ENCODE assay signal across 12 mouse cellular contexts in genomic region chr16:58502566-58502965, GRCm38 (mm10). TPM values are rescaled to one million over a fixed set of nuclear protein-coding genes. Genes with fewer than 3 reads are reported as not detected.
DNase-seq lines count a peak whose midpoint lies in the region; ATAC-seq and TF ChIP-seq lines count a peak whose summit lies in the region.
"Had no signal": no experiment of that assay in that cellular context is flagged by ENCODE, and none has a peak within 500 bp of the region (broad histone marks: within the 10 kb centered on the region; RNA-seq: fewer than 3 reads in every experiment).

No protein-coding gene starts in this region.

- no peak overlapping the region for H3K9ac ChIP-seq in heart, embryonic 16.5 days (ENCODE audit: low read length)
- H3K9ac ChIP-seq in liver, adult 2 months (ENCODE audit: low read depth, low read length) = no peak overlapping the region
- H3K9ac ChIP-seq in limb, embryonic 15.5 days = no peak overlapping the region
- H3K9ac ChIP-seq: hindbrain, embryonic 15.5 days had no signal

- WGBS in heart, embryonic 16.5 days = 63% methylated on average over 6 of the region's 6 CpGs
- 75% methylated on average over 6 of the region's 6 CpGs for WGBS in liver, adult 2 months
- WGBS in bone marrow, adult 2 months = 52% methylated on average over 6 of the region's 6 CpGs
- 63% methylated on average over 6 of the region's 6 CpGs for WGBS in limb, embryonic 15.5 days

- H3K9me3 ChIP-seq in heart, embryonic 16.5 days (replicated peaks; ENCODE audit: control insufficient read depth, low read length) = no peaks in the 10 kb centered on the region
- no peaks in the 10 kb centered on the region for H3K9me3 ChIP-seq in limb, embryonic 15.5 days
- H3K9me3 ChIP-seq: hindbrain, embryonic 15.5 days had no signal

- H3K4me2 ChIP-seq in heart, embryonic 16.5 days (ENCODE audit: low read depth, low read length) = no peak overlapping the region
- no peak overlapping the region for H3K4me2 ChIP-seq in limb, embryonic 15.5 days
- H3K4me2 ChIP-seq: hindbrain, embryonic 15.5 days; midbrain, embryonic 11.5 days had no signal

- H3K27ac ChIP-seq in heart, embryonic 16.5 days (ENCODE audit: low read length) = peak overlapping the region; percentile 69
- 0 out of 2 replicates have a peak overlapping the region, but pooled peaks have one; percentile 35 for H3K27ac ChIP-seq in liver, adult 2 months (replicated peaks; ENCODE audit: insufficient read depth, low read depth, low read length)
- peak overlapping the region; percentile 77 for H3K27ac ChIP-seq in bone marrow, adult 2 months (ENCODE audit: control insufficient read depth, insufficient read depth, low read depth, low read length, poor library complexity)
- peak overlapping the region; percentile 43; the same call in 1 of the 2 replicates for H3K27ac ChIP-seq in limb, embryonic 15.5 days
- H3K27ac ChIP-seq: hindbrain, embryonic 15.5 days had no signal

- H3K27me3 ChIP-seq in heart, embryonic 16.5 days (ENCODE audit: control insufficient read depth, insufficient read depth, low read length) = no peaks in the 10 kb centered on the region
- H3K27me3 ChIP-seq in liver, adult 2 months (ENCODE audit: control insufficient read depth, insufficient read depth, low read length) = no peaks in the 10 kb centered on the region
- no peaks in the 10 kb centered on the region for H3K27me3 ChIP-seq in limb, embryonic 15.5 days
- H3K27me3 ChIP-seq: hindbrain, embryonic 15.5 days had no signal

- no peak for TF ChIP-seq CTCF in liver, adult 2 months (IDR thresholded peaks at IDR 0.05; ENCODE audit: low read depth, low read length)
- no peak for TF ChIP-seq CTCF in bone marrow, adult 2 months (IDR thresholded peaks at IDR 0.05; ENCODE audit: control insufficient read depth, insufficient read depth, low read length)

- H3K4me3 ChIP-seq in heart, embryonic 16.5 days (ENCODE audit: low read length) = no peak overlapping the region
- H3K4me3 ChIP-seq in liver, adult 2 months (ENCODE audit: insufficient read depth, low read depth, low read length) = no peak overlapping the region
- H3K4me3 ChIP-seq in bone marrow, adult 2 months (replicated peaks; ENCODE audit: control insufficient read depth, low read depth, low read length) = no peak overlapping the region
- H3K4me3 ChIP-seq in limb, embryonic 15.5 days = no peak overlapping the region
- H3K4me3 ChIP-seq: hindbrain, embryonic 15.5 days had no signal

- peaks cover 37% of the 10 kb centered on the region for H3K4me1 ChIP-seq in heart, embryonic 16.5 days (ENCODE audit: control insufficient read depth, insufficient read depth, low read length)
- peaks cover 4% of the 10 kb centered on the region; the same call in 1 of the 2 replicates for H3K4me1 ChIP-seq in liver, adult 2 months (ENCODE audit: control insufficient read depth, insufficient read depth, low read length)
- H3K4me1 ChIP-seq in bone marrow, adult 2 months (ENCODE audit: control insufficient read depth, insufficient read depth, low read length) = peaks cover 12% of the 10 kb centered on the region; the same call in 1 of the 2 replicates
- peaks cover 14% of the 10 kb centered on the region; the same call in 1 of the 2 replicates for H3K4me1 ChIP-seq in limb, embryonic 15.5 days

- DNase-seq in heart, adult 9 months (ENCODE audit: low spot score in 2 of 2) = no peak
- no peak for DNase-seq in liver, adult 2 months (ENCODE audit: extremely low read depth, low read depth, low spot score)
- DNase-seq in liver = no peak
- DNase-seq in urinary bladder, postnatal 4 days (ENCODE audit: low spot score in 2 of 2) = no peak
- no peak for DNase-seq in adrenal gland, adult 18-20 months (ENCODE audit: low spot score in 2 of 2)
- DNase-seq: adrenal gland, postnatal 25 days; cerebellum, adult 11-12 months had no signal

- H3K36me3 ChIP-seq in heart, embryonic 16.5 days (ENCODE audit: control insufficient read depth, insufficient read depth) = peaks cover 5% of the 10 kb centered on the region; the same call in 1 of the 2 replicates
- H3K36me3 ChIP-seq in liver, adult 2 months (ENCODE audit: control insufficient read depth, insufficient read depth, low read length) = no peaks in the 10 kb centered on the region
- no peaks in the 10 kb centered on the region for H3K36me3 ChIP-seq in limb, embryonic 15.5 days
- H3K36me3 ChIP-seq: hindbrain, embryonic 15.5 days had no signal

- no peak for ATAC-seq in heart, embryonic 16.5 days (replicated peaks; ENCODE audit: extremely low read depth, insufficient read depth, low FRiP score)
- no peak for ATAC-seq in limb, embryonic 15.5 days (ENCODE audit: insufficient number of reproducible peaks, low FRiP score, low TSS enrichment, low read depth)

- no peak for TF ChIP-seq POLR2A in liver, adult 2 months (IDR thresholded peaks at IDR 0.05; ENCODE audit: extremely low read depth, insufficient read depth, low read length)
- TF ChIP-seq POLR2A in bone marrow, adult 2 months (IDR thresholded peaks at IDR 0.05; ENCODE audit: borderline replicate concordance, control insufficient read depth, low read depth, low read length) = no peak

- H3K79me2 ChIP-seq in liver, adult 2 months (ENCODE audit: control insufficient read depth, insufficient read depth, low read length) = no peaks in the 10 kb centered on the region

RNA-seq across cellular contexts. Expression of gene St3gal6, which starts 21.5 kb away (rescaled TPM):
- polyA plus RNA-seq in heart, embryonic 16.5 days (2015; fragmentation: Nextera tagmentation; extraction: Ambion mirVana) = 18.0 and 19.6 TPM in 2 replicates
- total RNA-seq in liver, adult 2 months (2014; rRNA removed) = 3.2 and 4.8 TPM in 2 replicates
- 5.1 and 6.2 TPM in 2 replicates for polyA plus RNA-seq in liver, adult 2 months (2012; rRNA removed)
- polyA plus RNA-seq in bone marrow, adult 2 months (2011; ENCODE audit: insufficient read depth, insufficient read length, low replicate concordance, missing spikeins) = 34.9 and 49.0 TPM in 2 replicates
- polyA plus RNA-seq in limb, embryonic 15.5 days (2015; fragmentation: Nextera tagmentation; extraction: Ambion mirVana) = 16.0 and 16.9 TPM in 2 replicates
- total RNA-seq in adrenal gland, adult 18-20 months (2021) = 10 to 100 TPM; 23.1 to 29.1 TPM
